ENCODE assay signal across 24 mouse cellular contexts in the genomic region with DNA sequence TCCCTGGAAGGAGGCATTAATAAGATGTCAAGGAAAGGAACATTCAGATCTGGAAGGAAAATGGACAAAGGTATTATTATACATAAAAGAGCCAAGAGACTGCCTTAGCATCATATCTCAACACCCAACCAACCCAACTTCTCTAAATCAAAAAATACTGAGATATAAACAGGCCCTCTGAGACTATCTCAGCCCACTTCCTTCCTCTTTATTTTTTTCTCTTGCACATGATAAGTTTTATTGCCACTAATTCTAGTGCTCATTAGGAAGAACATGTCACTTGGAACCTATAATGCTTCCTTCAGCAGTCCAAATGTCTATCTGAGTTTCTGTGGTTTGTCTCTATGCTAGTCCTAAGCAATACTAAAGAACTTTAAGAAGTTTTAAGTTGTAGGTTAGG.
DNase-seq lines count a peak whose midpoint lies in the region; ATAC-seq and TF ChIP-seq lines count a peak whose summit lies in the region.
"Had no signal": no experiment of that assay in that cellular context is flagged by ENCODE, and none has a peak within 500 bp of the region (broad histone marks: within the 10 kb centered on the region; RNA-seq: fewer than 3 reads in every experiment).

No protein-coding gene starts in this region.

- peak overlapping the region; percentile 57; the same call in 1 of the 2 replicates for H3K27ac ChIP-seq in MEL (ENCODE audit: control insufficient read depth, low read depth, low read length)
- H3K27ac ChIP-seq in forebrain, embryonic 13.5 days: no peak overlapping the region
- H3K27ac ChIP-seq in cerebellum, adult 2 months (ENCODE audit: insufficient read depth, low read length): no peak overlapping the region
- no peak overlapping the region for H3K27ac ChIP-seq in kidney, embryonic 14.5 days (ENCODE audit: low read depth, low read length)

- H3K4me3 ChIP-seq in G1E (ENCODE audit: low read depth, low read length): no peak overlapping the region
- no peak overlapping the region for H3K4me3 ChIP-seq in MEL (ENCODE audit: control insufficient read depth in 1 of 2, insufficient read depth in 1 of 2, low read depth in 2 of 2, low read length in 2 of 2)
- H3K4me3 ChIP-seq in forebrain, embryonic 13.5 days: no peak overlapping the region
- H3K4me3 ChIP-seq in cerebellum, adult 2 months (replicated peaks; ENCODE audit: insufficient read depth, low read depth, low read length): no peak overlapping the region
- H3K4me3 ChIP-seq in kidney, embryonic 14.5 days (ENCODE audit: low read length): no peak overlapping the region

- no peaks in the 10 kb centered on the region for H3K79me2 ChIP-seq in MEL (ENCODE audit: control insufficient read depth, insufficient read depth, low read length, poor library complexity)

- H3K36me3 ChIP-seq in G1E (replicated peaks): no peaks in the 10 kb centered on the region
- peaks cover 0 to 20% of the 10 kb centered on the region in 2 experiments; a peak in 2 of 4 replicates for H3K36me3 ChIP-seq in MEL (ENCODE audit: control insufficient read depth in 1 of 2, insufficient read depth in 2 of 2, low read length in 2 of 2)
- H3K36me3 ChIP-seq in forebrain, embryonic 13.5 days (ENCODE audit: poor library complexity, severe bottlenecking): no peaks in the 10 kb centered on the region
- no peaks in the 10 kb centered on the region for H3K36me3 ChIP-seq in kidney, embryonic 14.5 days (ENCODE audit: control insufficient read depth, insufficient read depth, low read length)

- no peaks in the 10 kb centered on the region for H3K27me3 ChIP-seq in G1E (ENCODE audit: insufficient read depth, low read length)
- no peaks in the 10 kb centered on the region for H3K27me3 ChIP-seq in MEL (ENCODE audit: control insufficient read depth in 1 of 2, insufficient read depth in 2 of 2, low read length in 2 of 2)
- no peaks in the 10 kb centered on the region for H3K27me3 ChIP-seq in forebrain, embryonic 13.5 days
- no peaks in the 10 kb centered on the region for H3K27me3 ChIP-seq in cerebellum, adult 2 months (ENCODE audit: control insufficient read depth, insufficient read depth, low read length)
- H3K27me3 ChIP-seq in kidney, embryonic 14.5 days (ENCODE audit: control insufficient read depth, insufficient read depth, low read length): no peaks in the 10 kb centered on the region
- H3K27me3 ChIP-seq: CH12.LX, Patski had no signal

- peak; percentile 63 for ATAC-seq in G1E (ENCODE audit: extremely low read depth, insufficient number of reproducible peaks, low FRiP score, poor library complexity, severe bottlenecking)
- ATAC-seq in common myeloid progenitor, adult 5-6 weeks (replicated peaks; ENCODE audit: low read depth, poor library complexity, severe bottlenecking): 0 out of 2 replicates have a peak, but pooled peaks have one; percentile 29
- no peak for ATAC-seq in forebrain, embryonic 13.5 days
- ATAC-seq in kidney, embryonic 14.5 days (ENCODE audit: low FRiP score, low TSS enrichment): no peak
- ATAC-seq: activated CD4-positive, CD25-positive, alpha-beta regulatory T cell, adult 4 months; CD4-positive, CD25-positive, alpha-beta regulatory T cell, adult 4 months; Patski had no signal

- H3K9ac ChIP-seq in MEL (ENCODE audit: control insufficient read depth, low read depth, low read length, poor library complexity, severe bottlenecking): no peak overlapping the region
- no peak overlapping the region for H3K9ac ChIP-seq in forebrain, embryonic 13.5 days
- no peak overlapping the region for H3K9ac ChIP-seq in kidney, embryonic 14.5 days (ENCODE audit: low read depth, low read length)

- TF ChIP-seq CTCF in G1E (IDR thresholded peaks at IDR 0.05; ENCODE audit: low read depth, low read length) (no peak), MEL (IDR thresholded peaks at IDR 0.05 in 2 of 3, conservative IDR thresholded peaks at IDR 0.05 in 1 of 3; ENCODE audit: control insufficient read depth in 1 of 3, insufficient read depth in 1 of 3, low read depth in 2 of 3, low read length in 3 of 3, poor library complexity in 1 of 3, severe bottlenecking in 1 of 3) (no peak)
- no peak for TF ChIP-seq CTCF in cerebellum, adult 2 months (IDR thresholded peaks at IDR 0.05; ENCODE audit: borderline replicate concordance, insufficient read depth, low read depth, low read length)

- no peaks in the 10 kb centered on the region for H3K9me3 ChIP-seq in G1E (replicated peaks)
- no peaks in the 10 kb centered on the region for H3K9me3 ChIP-seq in MEL (replicated peaks; ENCODE audit: insufficient read depth, low read length)
- no peaks in the 10 kb centered on the region for H3K9me3 ChIP-seq in forebrain, embryonic 13.5 days (replicated peaks)
- H3K9me3 ChIP-seq in kidney, embryonic 14.5 days (ENCODE audit: control insufficient read depth, low read length): no peaks in the 10 kb centered on the region

- H3K4me2 ChIP-seq in forebrain, embryonic 13.5 days: no peak overlapping the region
- no peak overlapping the region for H3K4me2 ChIP-seq in kidney, embryonic 14.5 days (replicated peaks; ENCODE audit: low read depth, low read length)

- H3K4me1 ChIP-seq in G1E (ENCODE audit: insufficient read depth, low read depth, low read length) (no peaks in the 10 kb centered on the region), MEL (ENCODE audit: control insufficient read depth in 1 of 2, insufficient read depth in 2 of 2, low read length in 2 of 2) (peaks cover 5 to 10% of the 10 kb centered on the region in 2 experiments)
- no peaks in the 10 kb centered on the region for H3K4me1 ChIP-seq in forebrain, embryonic 13.5 days
- H3K4me1 ChIP-seq in cerebellum, adult 2 months (ENCODE audit: control insufficient read depth, insufficient read depth, low read length): no peaks in the 10 kb centered on the region
- no peaks in the 10 kb centered on the region for H3K4me1 ChIP-seq in kidney, embryonic 14.5 days (ENCODE audit: control insufficient read depth, insufficient read depth, low read length)

- TF ChIP-seq EP300 in MEL (IDR thresholded peaks at IDR 0.05; ENCODE audit: low read depth in 1 of 2, low read length in 2 of 2): peak; percentile 96 to 99

- DNase-seq in G1E (ENCODE audit: low spot score) (no peak), MEL (ENCODE audit: low read depth, low spot score) (peak; percentile 86), MEL-GATA-1-ER (ENCODE audit: extremely low read depth, low read depth) (peak; percentile 64)
- DNase-seq in thymus, postnatal 4 days: no peak
- DNase-seq in cerebellum, adult 2 months: no peak
- DNase-seq: adrenal gland, adult 2 months; adrenal gland, adult 8-10 months; adrenal gland, postnatal 10 days; adrenal gland, postnatal 14 days; adrenal gland, postnatal 25 days; adrenal gland, postnatal 36 days; B cell, adult 2 months; cerebellum, adult 11 months; cerebellum, adult 11-12 months; cerebellum, adult 18-20 months; cerebellum, adult 8-10 months; cerebellum, adult 9-10 months had no signal

- TF ChIP-seq RAD21 in MEL (IDR thresholded peaks at IDR 0.05; ENCODE audit: low read depth, low read length): no peak; the same call in 1 of the 2 replicates

- no peak for TF ChIP-seq POLR2A in MEL (IDR thresholded peaks at IDR 0.05; ENCODE audit: control insufficient read depth in 1 of 2, insufficient read depth in 1 of 2, low read depth in 1 of 2, low read length in 2 of 2, poor library complexity in 1 of 2)
- TF ChIP-seq POLR2A in cerebellum, adult 2 months (IDR thresholded peaks at IDR 0.05; ENCODE audit: borderline replicate concordance, insufficient read depth, low read length): no peak

TF ChIP-seq in MEL, 35 proteins besides CTCF, POLR2A, EP300 and RAD21:
- TF ChIP-seq MAZ (IDR thresholded peaks at IDR 0.05; ENCODE audit: low read depth, low read length) (no peak), SMC3 (IDR thresholded peaks at IDR 0.05; ENCODE audit: low read depth, low read length) (no peak), GABPA (IDR thresholded peaks at IDR 0.05; ENCODE audit: low read depth, low read length) (no peak), MYC (IDR thresholded peaks at IDR 0.05; ENCODE audit: low read depth, low read length) (peak; percentile 69; the same call in 1 of the 2 replicates), RCOR1 (IDR thresholded peaks at IDR 0.05; ENCODE audit: low read depth, low read length) (peak; percentile 100), TCF12 (IDR thresholded peaks at IDR 0.05; ENCODE audit: low read depth, low read length) (peak; percentile 80), GATA1 (IDR thresholded peaks at IDR 0.05; ENCODE audit: low read depth, low read length) (peak; percentile 96), MXI1 (IDR thresholded peaks at IDR 0.05; ENCODE audit: low read depth, low read length) (no peak), POLR2AphosphoS5 (IDR thresholded peaks at IDR 0.05; ENCODE audit: borderline replicate concordance, low read depth, low read length) (no peak), ZNF384 (IDR thresholded peaks at IDR 0.05; ENCODE audit: low read depth, low read length) (peak; percentile 96), MEF2A (IDR thresholded peaks at IDR 0.05; ENCODE audit: extremely low read depth, insufficient replicate concordance, low read depth, low read length, poor library complexity, severe bottlenecking) (peak; percentile 80; the same call in 1 of the 2 replicates), ETS1 (IDR thresholded peaks at IDR 0.05; ENCODE audit: low read depth, low read length) (peak; percentile 84), HCFC1 (IDR thresholded peaks at IDR 0.05; ENCODE audit: low read depth, low read length) (0 out of 2 replicates have a peak, but pooled peaks have one; percentile 32), SIN3A (IDR thresholded peaks at IDR 0.05; ENCODE audit: low read length) (peak; percentile 50; the same call in 1 of the 2 replicates), UBTF (IDR thresholded peaks at IDR 0.05; ENCODE audit: borderline replicate concordance, insufficient read depth, low read depth, low read length) (no peak), ZC3H11A (IDR thresholded peaks at IDR 0.05; ENCODE audit: low read depth, low read length) (no peak), BHLHE40 (IDR thresholded peaks at IDR 0.05; ENCODE audit: borderline replicate concordance, low read depth, low read length) (peak; percentile 77; the same call in 1 of the 2 replicates), TBP (IDR thresholded peaks at IDR 0.05; ENCODE audit: low read depth, low read length) (no peak), E2F4 (IDR thresholded peaks at IDR 0.05; ENCODE audit: borderline replicate concordance, low read depth, low read length) (no peak), POLR2AphosphoS2 (IDR thresholded peaks at IDR 0.05; ENCODE audit: low read length) (no peak), CHD2 (IDR thresholded peaks at IDR 0.05; ENCODE audit: low read length) (no peak; the same call in 1 of the 2 replicates), USF2 (IDR thresholded peaks at IDR 0.05; ENCODE audit: borderline replicate concordance in 1 of 2, insufficient read depth in 1 of 2, low read depth in 1 of 2, low read length in 2 of 2) (no peak), ELF1 (IDR thresholded peaks at IDR 0.05; ENCODE audit: low read depth, low read length) (no peak)
TF ChIP-seq in MEL: peak in this region for 10.

Comparison
In these comparisons a context has a peak if more than half of its experiments do, and no peak if none do; other contexts are left out.
1. ATAC-seq: peak in G1E (single experiment) and common myeloid progenitor, adult 5-6 weeks (single experiment); none in forebrain, embryonic 13.5 days (single experiment) and kidney, embryonic 14.5 days (single experiment).
2. DNase-seq: peak in MEL (single experiment) and MEL-GATA-1-ER (single experiment); none in G1E (single experiment), thymus, postnatal 4 days (single experiment) and cerebellum, adult 2 months (0 of 2).